Comparison of ENCODE assay signal across 13 mouse cellular contexts in genomic region chr6:23777641-23778040, GRCm38 (mm10).
DNase-seq lines count a peak whose midpoint lies in the region; ATAC-seq and TF ChIP-seq lines count a peak whose summit lies in the region.
"Had no signal": no experiment of that assay in that cellular context is flagged by ENCODE, and none has a peak within 500 bp of the region (broad histone marks: within the 10 kb centered on the region; RNA-seq: fewer than 3 reads in every experiment).

No protein-coding gene starts in this region.

- DNase-seq in heart, embryonic 10.5 days (ENCODE audit: low spot score): peak; percentile 70
- DNase-seq in liver, adult 2 months (ENCODE audit: extremely low read depth, low read depth, low spot score): peak; percentile 8
- DNase-seq in liver, embryonic 11.5 days (ENCODE audit: low spot score): no peak
- peak; percentile 55 for DNase-seq in cerebellum, adult 9-10 months
- DNase-seq in lung, postnatal 14 days: peak; percentile 20
- no peak for DNase-seq in embryo, embryonic 9.5 days (ENCODE audit: extremely low spot score)
- no peak for DNase-seq in c-Kit-positive CD71-positive TER-119-positive erythroid progenitor cells, embryonic 14.5 days (ENCODE audit: low spot score)
- DNase-seq: liver, postnatal 0 days had no signal

- no peaks in the 10 kb centered on the region for H3K4me1 ChIP-seq in heart, embryonic 10.5 days
- H3K4me1 ChIP-seq in heart, embryonic 12.5 days (replicated peaks): no peaks in the 10 kb centered on the region
- no peaks in the 10 kb centered on the region for H3K4me1 ChIP-seq in liver, adult 2 months (ENCODE audit: control insufficient read depth, insufficient read depth, low read length)
- H3K4me1 ChIP-seq in liver, embryonic 11.5 days (replicated peaks; ENCODE audit: control insufficient read depth, insufficient read depth, low read length): no peaks in the 10 kb centered on the region
- H3K4me1 ChIP-seq: forebrain, embryonic 10.5 days; hindbrain, embryonic 10.5 days; stomach, embryonic 15.5 days had no signal

- no peaks in the 10 kb centered on the region for H3K27me3 ChIP-seq in heart, embryonic 10.5 days (ENCODE audit: insufficient read depth, poor library complexity, severe bottlenecking)
- H3K27me3 ChIP-seq in heart, embryonic 12.5 days (replicated peaks): no peaks in the 10 kb centered on the region
- H3K27me3 ChIP-seq in liver, adult 2 months (ENCODE audit: control insufficient read depth, insufficient read depth, low read length): no peaks in the 10 kb centered on the region
- no peaks in the 10 kb centered on the region for H3K27me3 ChIP-seq in liver, embryonic 11.5 days (replicated peaks; ENCODE audit: control insufficient read depth, insufficient read depth, low read length)
- H3K27me3 ChIP-seq: stomach, embryonic 15.5 days had no signal

- H3K79me2 ChIP-seq in liver, adult 2 months (ENCODE audit: control insufficient read depth, insufficient read depth, low read length): no peaks in the 10 kb centered on the region

- ATAC-seq in heart, embryonic 12.5 days (ENCODE audit: insufficient number of reproducible peaks, low FRiP score): no peak
- no peak for ATAC-seq in liver, embryonic 11.5 days (replicated peaks; ENCODE audit: low FRiP score)
- ATAC-seq: liver, postnatal 0 days had no signal

- TF ChIP-seq POLR2A in liver, adult 2 months (IDR thresholded peaks at IDR 0.05; ENCODE audit: extremely low read depth, insufficient read depth, low read length): no peak

- H3K4me2 ChIP-seq in heart, embryonic 12.5 days: no peak overlapping the region
- H3K4me2 ChIP-seq in liver, embryonic 11.5 days: no peak overlapping the region
- H3K4me2 ChIP-seq: stomach, embryonic 15.5 days had no signal

- H3K9me3 ChIP-seq in heart, embryonic 10.5 days: no peaks in the 10 kb centered on the region
- H3K9me3 ChIP-seq in heart, embryonic 12.5 days (replicated peaks): no peaks in the 10 kb centered on the region
- H3K9me3 ChIP-seq in liver, embryonic 11.5 days (ENCODE audit: control insufficient read depth, low read length): no peaks in the 10 kb centered on the region
- H3K9me3 ChIP-seq: forebrain, embryonic 10.5 days; G1E; hindbrain, embryonic 10.5 days; stomach, embryonic 15.5 days had no signal

- H3K27ac ChIP-seq in heart, embryonic 10.5 days: no peak overlapping the region
- H3K27ac ChIP-seq in heart, embryonic 12.5 days (ENCODE audit: poor library complexity, severe bottlenecking): no peak overlapping the region
- H3K27ac ChIP-seq in liver, adult 2 months (replicated peaks; ENCODE audit: insufficient read depth, low read depth, low read length): no peak overlapping the region
- no peak overlapping the region for H3K27ac ChIP-seq in liver, embryonic 11.5 days (ENCODE audit: low read depth, low read length)
- H3K27ac ChIP-seq: forebrain, embryonic 10.5 days; hindbrain, embryonic 10.5 days; stomach, embryonic 15.5 days had no signal

- 42% methylated on average over 1 of the region's 1 CpGs for WGBS in heart, embryonic 10.5 days
- WGBS in heart, embryonic 12.5 days: 30% methylated on average over 1 of the region's 1 CpGs
- WGBS in liver, adult 2 months: 26% methylated on average over 1 of the region's 1 CpGs
- WGBS in liver, embryonic 11.5 days: 52% methylated on average over 1 of the region's 1 CpGs

- H3K4me3 ChIP-seq in heart, embryonic 10.5 days: no peak overlapping the region
- H3K4me3 ChIP-seq in heart, embryonic 12.5 days: no peak overlapping the region
- no peak overlapping the region for H3K4me3 ChIP-seq in liver, adult 2 months (ENCODE audit: insufficient read depth, low read depth, low read length)
- no peak overlapping the region for H3K4me3 ChIP-seq in liver, embryonic 11.5 days (ENCODE audit: low read depth, low read length)
- H3K4me3 ChIP-seq: forebrain, embryonic 10.5 days; hindbrain, embryonic 10.5 days; stomach, embryonic 15.5 days had no signal

- no peak overlapping the region for H3K9ac ChIP-seq in heart, embryonic 12.5 days
- H3K9ac ChIP-seq in liver, adult 2 months (ENCODE audit: low read depth, low read length): no peak overlapping the region
- no peak overlapping the region for H3K9ac ChIP-seq in liver, embryonic 11.5 days (ENCODE audit: low read depth, low read length)
- H3K9ac ChIP-seq: liver, postnatal 0 days; stomach, embryonic 15.5 days had no signal

- H3K36me3 ChIP-seq in heart, embryonic 10.5 days: no peaks in the 10 kb centered on the region
- no peaks in the 10 kb centered on the region for H3K36me3 ChIP-seq in heart, embryonic 12.5 days
- H3K36me3 ChIP-seq in liver, adult 2 months (ENCODE audit: control insufficient read depth, insufficient read depth, low read length): no peaks in the 10 kb centered on the region
- H3K36me3 ChIP-seq in liver, embryonic 11.5 days (ENCODE audit: control insufficient read depth, insufficient read depth, low read length): no peaks in the 10 kb centered on the region
- H3K36me3 ChIP-seq: forebrain, embryonic 10.5 days; G1E; hindbrain, embryonic 10.5 days; stomach, embryonic 15.5 days had no signal

- TF ChIP-seq CTCF in liver, adult 2 months (IDR thresholded peaks at IDR 0.05; ENCODE audit: low read depth, low read length): peak; percentile 40

Comparison
In these comparisons a context has a peak if more than half of its experiments do, and no peak if none do; other contexts are left out.
1. DNase-seq: peak in heart, embryonic 10.5 days (single experiment), liver, adult 2 months (single experiment), cerebellum, adult 9-10 months (single experiment) and lung, postnatal 14 days (single experiment); none in liver, embryonic 11.5 days (single experiment), embryo, embryonic 9.5 days (single experiment) and c-Kit-positive CD71-positive TER-119-positive erythroid progenitor cells, embryonic 14.5 days (single experiment).